Mouse (Mus musculus) megakaryocyte, embryonic 14.5 days (primary cell): ENCODE measurements around the gene Gm20481.

Source experiments
- FLI1 ChIP-seq: IDR thresholded peaks from 2 replicates; pipeline ENCODE4 v1.6.1; 2012; ENCODE audit warnings: low read length, inconsistent platforms, mixed read lengths
- GATA1 ChIP-seq: IDR thresholded peaks from 3 replicates; pipeline ENCODE4 v1.6.1; 2012; ENCODE audit warnings: mixed read lengths, low read length, inconsistent platforms, borderline replicate concordance

DNA sequence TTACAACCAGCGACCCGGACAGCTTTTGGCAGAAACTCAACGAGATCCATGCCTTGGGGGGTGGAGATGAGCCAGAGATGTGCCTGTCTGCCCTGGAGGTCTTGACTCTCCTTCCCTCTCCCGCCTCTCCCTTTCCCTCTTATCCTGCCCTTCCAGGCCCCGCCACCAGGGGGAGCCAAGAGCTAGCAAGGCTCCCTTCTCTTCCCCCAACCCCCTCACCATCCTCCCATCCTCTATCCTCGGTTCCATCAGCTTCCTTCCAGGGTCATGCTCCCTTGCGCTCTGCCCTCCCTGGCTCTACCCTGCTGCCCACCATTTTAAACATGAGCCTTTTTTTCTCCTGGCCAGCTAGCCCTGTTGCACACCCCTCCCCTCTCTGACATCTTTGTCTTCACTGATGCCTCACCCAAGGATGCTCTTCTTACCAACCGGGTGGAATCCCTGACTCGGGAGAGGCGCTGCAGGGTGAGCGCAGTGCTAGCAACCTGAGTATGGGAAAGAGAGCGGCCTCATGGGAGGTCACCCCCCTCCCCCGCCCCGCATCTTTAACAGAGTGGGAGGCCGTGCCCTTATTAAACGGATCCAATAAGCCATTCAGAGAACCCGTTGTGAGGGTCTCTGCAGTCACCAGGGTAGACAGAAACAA is 51.6 kb downstream of the Gm20481 start:
- no peak for TF ChIP-seq GATA1
- TF ChIP-seq FLI1, result no peak
